Mouse (Mus musculus): ENCODE measurements around the gene Gm20388.

Gm20388 gene

DNA sequence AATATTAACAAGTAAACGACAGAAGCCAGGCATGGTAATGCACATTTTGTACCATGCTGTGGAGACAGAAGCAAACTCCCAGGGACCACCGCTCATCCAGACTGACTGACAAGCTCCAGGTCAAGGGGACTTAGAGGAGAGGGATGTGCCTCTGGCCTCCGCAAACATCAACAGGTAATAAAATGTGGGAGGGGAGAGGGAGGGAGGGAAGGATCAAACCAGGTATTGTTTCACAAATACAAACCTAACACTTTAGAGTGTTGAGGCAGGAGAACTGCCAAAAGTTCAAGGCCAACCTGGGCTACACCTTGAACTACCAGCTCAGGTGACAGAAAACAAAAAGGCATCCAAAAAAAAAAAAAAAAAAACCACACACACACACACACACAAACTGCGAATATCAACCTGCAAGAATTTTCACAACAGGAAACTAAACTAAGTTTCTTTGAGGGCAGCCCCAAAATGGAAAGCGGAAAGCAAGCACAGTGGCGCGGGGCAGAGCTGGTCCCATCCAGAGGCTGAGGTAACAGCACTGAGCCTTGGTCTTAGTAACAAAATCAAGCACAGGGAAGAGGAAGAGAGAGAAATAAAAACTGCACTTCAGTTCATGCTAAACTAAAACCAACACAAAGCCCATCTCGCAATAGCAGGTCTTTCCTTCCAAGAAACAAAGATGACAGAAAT lies 3076.0 kb downstream of the Gm20388 start:
- DNase-seq = no peak

GRCm38 (mm10) chr8:122987255-122987654 lies 3076.6 kb downstream of the Gm20388 start:
- DNase-seq = no peak

GRCm38 (mm10) chr8:122988955-122989354 lies 3078.3 kb downstream of the Gm20388 start:
- no peak for DNase-seq

DNA sequence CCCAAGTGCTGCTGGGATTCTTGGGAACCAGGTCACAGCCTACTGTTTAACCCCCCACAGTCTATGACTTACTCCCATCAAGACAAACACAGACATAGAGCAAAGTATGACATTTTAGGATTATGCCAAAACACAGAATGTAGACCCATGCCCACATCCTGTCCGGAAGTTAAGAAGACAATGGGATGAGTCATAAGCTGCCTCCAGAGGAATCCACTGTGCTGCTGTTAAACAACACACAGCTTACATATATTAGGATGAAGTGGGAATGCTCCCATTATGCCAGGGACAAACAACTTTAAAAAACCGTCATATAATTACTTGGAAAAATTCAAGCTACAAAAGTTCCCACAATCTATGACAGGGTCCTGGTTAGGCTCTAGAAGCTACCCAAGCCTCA lies 3079.3 kb downstream of the Gm20388 start:
- no peak for DNase-seq

GRCm38 (mm10) chr8:122991368-122991767 lies 3080.7 kb downstream of the Gm20388 start:
- no peak for DNase-seq

- DNase-seq = no peak
Measured at GRCm38 (mm10) chr8:122992296-122992695, 3081.7 kb downstream of the Gm20388 start.

GRCm38 (mm10) chr8:122993031-122993430 lies 3082.4 kb downstream of the Gm20388 start:
- no peak for DNase-seq

- DNase-seq = no peak
Measured at GRCm38 (mm10) chr8:122993740-122994139, 3083.1 kb downstream of the Gm20388 start.

DNA sequence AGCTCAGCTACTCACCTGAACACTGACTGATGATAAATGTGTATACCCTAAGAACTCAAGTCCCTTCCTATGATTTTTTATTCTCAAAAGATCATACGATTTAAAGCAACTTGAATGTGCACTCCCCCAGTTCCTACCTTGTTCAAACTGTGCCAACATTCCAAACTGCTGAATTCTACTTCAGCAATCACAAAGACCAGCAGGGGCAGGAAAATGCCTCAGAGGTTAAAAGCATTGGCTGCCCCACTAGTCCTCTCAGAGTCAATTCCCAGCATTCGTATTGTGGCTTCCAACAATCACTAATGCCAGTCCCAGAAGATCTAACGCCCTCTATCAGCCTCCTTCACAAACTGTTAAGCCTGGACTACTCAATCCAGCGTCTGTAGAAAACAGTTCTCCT lies 3087.3 kb downstream of the Gm20388 start:
- DNase-seq = no peak

- DNase-seq = no peak
Measured at GRCm38 (mm10) chr8:123000311-123000710, 3089.7 kb downstream of the Gm20388 start.

DNA sequence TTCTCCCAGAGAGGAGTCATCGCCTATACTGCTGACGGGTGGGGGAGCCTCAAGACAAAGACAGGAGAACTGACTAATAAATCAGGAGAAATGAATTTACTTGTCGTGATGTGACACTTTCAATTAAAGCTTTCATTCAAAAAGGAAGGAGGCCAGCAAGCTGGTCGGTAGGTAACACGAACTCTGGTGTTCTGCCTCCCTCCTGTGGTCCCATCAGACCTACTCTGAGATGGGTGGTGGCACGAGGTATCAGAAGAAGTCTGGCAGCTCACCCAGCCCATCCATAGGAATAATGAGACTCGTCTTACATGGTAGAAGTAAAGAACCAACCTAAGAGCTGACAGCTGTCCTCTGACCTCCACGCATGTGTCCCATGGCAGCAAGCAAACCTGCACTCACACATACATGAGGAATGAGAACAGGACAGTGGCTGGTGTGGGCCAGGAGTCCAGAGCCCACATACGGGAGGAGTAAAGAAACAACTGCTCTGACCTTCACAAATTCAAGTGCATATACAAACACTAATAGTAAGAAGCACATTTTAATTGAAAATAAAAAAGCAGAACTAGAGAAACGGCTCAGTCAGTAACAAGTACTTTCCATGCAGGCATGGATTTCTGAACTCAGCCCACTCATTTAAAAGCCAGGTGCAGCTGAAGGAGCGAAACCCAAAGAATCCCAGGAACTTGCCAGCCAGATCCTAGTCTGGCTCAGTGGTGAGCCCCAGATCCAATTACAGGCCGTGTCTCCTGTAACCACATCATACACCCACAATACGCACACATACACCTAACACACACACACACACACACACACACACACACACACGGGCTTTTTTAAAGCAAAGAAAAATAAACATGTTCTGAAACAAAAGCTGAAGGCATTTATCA lies 3093.6 kb downstream of the Gm20388 start:
- DNase-seq = no peak

DNA sequence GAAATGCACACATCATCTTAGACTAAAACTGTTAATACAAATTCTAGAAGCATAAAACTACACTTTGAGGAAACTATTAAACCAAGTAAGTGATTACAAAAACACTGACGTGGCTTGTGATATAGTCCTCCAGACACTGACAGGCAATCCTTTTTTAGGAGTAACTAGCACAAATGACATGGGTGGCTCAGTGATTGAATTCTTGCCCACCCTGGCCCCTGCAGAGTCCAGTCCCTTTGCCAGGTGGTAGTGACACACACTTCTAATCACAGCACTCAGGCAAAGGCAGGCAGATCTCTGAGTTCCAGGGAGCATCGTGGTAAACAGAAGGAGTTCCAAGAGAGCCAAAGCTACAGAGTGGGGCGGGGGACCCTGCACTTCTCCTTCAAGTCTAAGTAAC lies 3094.7 kb downstream of the Gm20388 start:
- no peak for DNase-seq

DNA sequence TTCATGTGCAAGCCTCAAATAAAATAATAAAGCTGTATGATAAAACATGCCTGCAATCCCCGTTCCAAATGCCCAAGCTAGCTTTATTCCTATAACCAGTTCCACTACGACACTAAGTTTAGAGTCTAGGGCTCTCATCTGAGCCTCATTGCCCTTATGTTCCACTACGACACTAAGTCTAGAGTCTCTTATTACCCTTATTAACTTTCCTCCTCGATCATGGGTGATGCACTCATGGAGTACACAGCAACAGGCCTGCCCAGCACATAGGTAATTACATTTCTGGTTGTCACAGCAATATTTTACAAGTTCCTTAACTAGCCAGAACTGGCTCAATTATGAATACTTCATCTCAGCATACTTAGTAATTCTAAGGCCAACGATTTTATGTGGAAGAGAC lies 3095.2 kb downstream of the Gm20388 start:
- no peak for DNase-seq

DNA sequence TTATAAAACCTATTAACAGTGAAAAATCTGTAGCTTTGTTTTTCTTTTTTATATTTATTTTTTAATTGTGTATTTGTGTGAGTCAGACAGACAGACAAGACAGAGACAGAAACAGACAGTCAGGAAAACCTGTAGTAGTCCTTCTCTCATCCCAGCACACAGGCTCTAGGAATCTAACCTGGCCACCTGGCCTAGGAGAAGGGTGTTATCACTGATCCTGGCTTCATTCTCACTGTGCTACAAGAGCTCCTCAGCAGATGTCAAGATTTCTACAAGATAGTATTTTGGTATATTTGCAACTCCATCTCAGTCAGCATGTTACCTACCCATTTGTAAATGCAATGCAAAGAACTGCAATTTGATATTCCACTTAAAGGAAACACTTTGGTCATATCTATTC lies 3100.7 kb downstream of the Gm20388 start:
- DNase-seq = no peak

DNA sequence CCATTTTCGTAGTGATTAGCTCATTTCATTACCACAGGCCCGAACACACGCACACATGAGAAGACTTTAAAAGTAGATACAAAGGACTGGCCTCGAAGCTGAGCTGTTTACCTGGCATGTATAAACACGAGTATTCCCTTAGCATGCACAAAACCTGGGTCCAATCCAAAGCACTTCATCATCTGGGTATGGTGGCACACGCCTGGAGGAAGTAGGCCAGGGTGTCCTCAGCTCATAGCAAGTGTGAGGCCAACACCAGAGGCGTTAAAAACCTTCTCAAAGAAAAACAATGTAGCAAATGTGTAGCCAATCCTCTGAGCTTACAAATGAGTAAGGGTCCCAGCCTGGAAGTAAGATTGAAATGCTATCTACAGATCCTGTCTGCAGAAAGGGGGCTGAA lies 3103.8 kb downstream of the Gm20388 start:
- DNase-seq = no peak

GRCm38 (mm10) chr8:123015074-123015473 lies 3104.4 kb downstream of the Gm20388 start:
- DNase-seq = no peak

DNA sequence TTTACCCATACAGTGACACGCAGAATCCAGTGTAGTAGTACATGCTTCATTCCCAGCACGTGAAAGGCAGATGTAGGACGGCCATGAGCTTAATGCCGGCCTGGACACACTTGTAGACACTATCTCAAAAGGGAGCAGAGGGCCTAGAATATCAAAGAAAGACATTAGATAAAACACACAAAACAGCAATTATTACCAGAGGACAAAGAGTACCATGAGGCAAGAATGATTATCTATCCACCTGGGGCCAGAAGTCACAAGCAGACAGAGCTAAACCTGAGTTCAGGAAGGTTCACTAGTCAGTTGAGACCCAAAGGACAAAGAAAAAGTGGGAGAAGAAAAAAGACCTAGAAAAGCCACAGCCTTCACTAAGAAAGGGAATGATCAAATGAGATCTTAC lies 3106.5 kb downstream of the Gm20388 start:
- DNase-seq = no peak

- DNase-seq = no peak
Measured at GRCm38 (mm10) chr8:123018484-123019164, 3108.0 kb downstream of the Gm20388 start.

DNA sequence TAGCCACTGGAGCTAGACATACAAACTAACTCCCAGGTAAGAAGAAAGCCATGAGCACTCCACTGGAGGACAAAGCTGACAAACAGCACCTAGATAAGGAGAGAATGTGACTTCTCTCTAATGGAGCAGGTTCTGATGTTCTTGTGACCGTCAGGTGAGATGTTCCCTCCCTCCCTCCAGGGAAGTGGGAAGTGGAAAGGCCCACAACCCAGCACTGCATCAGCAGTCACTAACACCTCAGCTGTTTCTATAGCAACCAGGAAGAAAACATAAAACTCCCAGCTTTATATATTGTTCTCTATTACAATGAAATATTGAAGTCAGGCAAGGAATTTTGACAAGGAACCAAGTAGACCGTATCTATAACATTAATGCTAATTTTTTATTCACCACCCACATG lies 3109.4 kb downstream of the Gm20388 start:
- no peak for DNase-seq

GRCm38 (mm10) chr8:123020859-123021258 lies 3110.2 kb downstream of the Gm20388 start:
- DNase-seq = no peak

GRCm38 (mm10) chr8:123021259-123021658 lies 3110.6 kb downstream of the Gm20388 start:
- DNase-seq = no peak

GRCm38 (mm10) chr8:123022727-123023126 lies 3112.1 kb downstream of the Gm20388 start:
- DNase-seq = no peak

GRCm38 (mm10) chr8:123024226-123024625 lies 3113.6 kb downstream of the Gm20388 start:
- no peak for DNase-seq

DNA sequence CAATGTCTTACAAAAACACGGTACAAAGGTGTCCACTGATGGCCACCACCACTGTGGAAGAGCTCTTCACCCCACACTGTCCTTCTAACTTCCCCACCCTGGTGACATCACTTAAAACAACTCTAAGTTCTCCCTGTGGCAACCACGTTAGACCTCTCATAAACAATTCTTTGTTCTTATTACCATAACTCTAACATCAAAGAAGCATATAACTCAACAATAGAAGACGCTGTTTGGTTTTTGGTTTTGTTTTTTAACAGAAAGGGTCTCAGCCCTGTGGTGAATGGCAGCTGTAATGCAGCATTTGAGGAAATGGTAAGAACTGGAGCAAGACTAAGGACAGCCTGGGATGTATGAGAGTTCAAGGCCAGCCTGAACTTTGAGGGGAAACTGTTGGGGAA lies 3115.3 kb downstream of the Gm20388 start:
- DNase-seq = no peak
